Mouse (Mus musculus) kidney, adult 2 months (tissue): Measurements from ENCODE around the gene Slc22a21. TPM values are rescaled to one million over a fixed set of nuclear protein-coding genes. Genes with fewer than 3 reads are reported as not detected.

Source experiments
- DNase-seq: peaks from one replicate; pipeline ENCODE4 v3.0.0; 2021
- H3K27ac ChIP-seq: fragments of 200-500 bp; 2 replicates; pipeline ENCODE4 v1.5.1; 2012; ENCODE audit warnings: low read depth, low read length, control low read depth, inconsistent platforms; ENCODE audit not compliant: insufficient read depth
- H3K27me3 ChIP-seq: fragments of 200-500 bp; replicated peaks from 2 replicates; pipeline ENCODE4 v1.6.1; 2012; ENCODE audit warnings: mild to moderate bottlenecking, moderate library complexity, low read length, inconsistent platforms; ENCODE audit not compliant: control insufficient read depth, insufficient read depth
- H3K36me3 ChIP-seq: fragments of 200-500 bp; 2 replicates; pipeline ENCODE4 v1.6.1; 2012; ENCODE audit warnings: mild to moderate bottlenecking, moderate library complexity, low read length, inconsistent platforms; ENCODE audit not compliant: control insufficient read depth, insufficient read depth
- H3K4me1 ChIP-seq: fragments of 200-500 bp; 2 replicates; pipeline ENCODE4 v1.6.1; 2011; ENCODE audit warnings: low read length; ENCODE audit not compliant: control insufficient read depth, insufficient read depth
- H3K4me3 ChIP-seq: fragments of 200-500 bp; 2 replicates; pipeline ENCODE4 v1.5.1; 2011; ENCODE audit warnings: mild to moderate bottlenecking, low read depth, low read length, control low read depth; ENCODE audit not compliant: insufficient read depth
- CTCF ChIP-seq: fragments of 200-500 bp; conservative IDR thresholded peaks from 2 replicates; pipeline ENCODE4 v1.5.1; 2011; ENCODE audit warnings: low read depth, mild to moderate bottlenecking, control low read depth, low read length, moderate library complexity, mixed read lengths; ENCODE audit not compliant: insufficient read depth, insufficient read length
- POLR2A ChIP-seq: fragments of 200-500 bp; IDR thresholded peaks from one replicate; pipeline ENCODE4 v1.6.1; 2011; ENCODE audit warnings: low read depth, low read length, control low read depth
- WGBS: fragments of 180-500 bp; shearing (Covaris S2); methylation state at CpG from one replicate; pipeline ENCODE4 v1.1.7; 2018; 5-methylcytosine and 5-hydroxymethylcytosine counted together
- polyA plus RNA-seq: library from polyadenylated mRNA; depleted of rRNA; stranded (reverse); fragments of >200 nt; gene quantifications from 2 replicates; pipeline ENCODE4 v1.2.3, GENCODE M21; 2012; rRNA removed

Gene Slc22a21
- 2.4 and 3.7 TPM in 2 replicates for polyA plus RNA-seq

DNA sequence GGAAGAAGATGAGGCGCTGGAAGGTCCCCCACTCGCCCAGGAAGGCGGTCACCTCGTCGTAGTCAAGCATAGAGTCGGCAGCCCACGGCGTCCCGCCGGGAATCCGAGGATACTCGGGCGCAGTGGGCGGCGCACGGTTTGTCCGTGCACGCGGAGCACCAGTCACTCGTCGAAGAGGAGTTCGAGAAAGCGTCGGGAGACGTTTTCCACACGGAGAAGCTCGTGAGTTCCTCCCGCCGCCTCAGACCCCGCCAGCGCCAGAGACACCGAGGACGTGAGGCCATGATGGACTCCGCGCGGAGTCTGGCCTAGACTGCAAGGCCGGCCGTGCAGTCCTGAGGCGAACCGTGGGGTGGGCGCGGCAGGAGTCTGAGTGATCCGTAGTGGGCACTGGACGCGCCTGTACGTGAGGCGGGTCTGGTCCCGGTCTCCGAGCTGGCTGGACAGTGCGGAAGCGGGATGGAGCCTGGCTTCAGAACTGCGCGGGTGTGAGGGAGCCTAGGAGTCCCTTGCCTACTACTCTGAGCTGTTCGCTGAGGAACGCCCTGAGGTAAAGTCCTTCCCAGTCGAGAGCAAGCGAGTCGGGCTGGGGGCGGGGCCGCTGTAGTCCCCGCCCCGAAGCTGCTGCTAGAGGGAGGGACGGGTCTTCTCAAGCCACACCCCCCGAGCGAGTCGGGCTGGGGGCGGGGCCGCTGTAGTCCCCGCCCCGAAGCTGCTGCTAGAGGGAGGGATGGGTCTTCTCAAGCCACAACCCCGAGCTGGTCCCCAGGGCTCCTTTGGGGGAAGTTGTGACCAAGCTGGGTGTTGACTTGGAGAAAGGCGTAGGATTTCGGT is at the start of gene Slc22a21:
Gene Slc22a21, minus strand, starts transcription at position 545 of the 834 bp plus-strand sequence.
- H3K27me3 ChIP-seq: no peaks in the 10 kb centered on the region
- no peaks in the 10 kb centered on the region for H3K36me3 ChIP-seq
- WGBS: 2% methylated on average over 73 of the region's 73 CpGs
- no peaks in the 10 kb centered on the region for H3K4me1 ChIP-seq
- DNase-seq: peak; percentile 87
- TF ChIP-seq POLR2A (peak; percentile 55), CTCF (no peak)
- no peak within 1 kb of the TSS for H3K27ac ChIP-seq
- H3K4me3 ChIP-seq: peak within 1 kb of the TSS; percentile 73

DNA sequence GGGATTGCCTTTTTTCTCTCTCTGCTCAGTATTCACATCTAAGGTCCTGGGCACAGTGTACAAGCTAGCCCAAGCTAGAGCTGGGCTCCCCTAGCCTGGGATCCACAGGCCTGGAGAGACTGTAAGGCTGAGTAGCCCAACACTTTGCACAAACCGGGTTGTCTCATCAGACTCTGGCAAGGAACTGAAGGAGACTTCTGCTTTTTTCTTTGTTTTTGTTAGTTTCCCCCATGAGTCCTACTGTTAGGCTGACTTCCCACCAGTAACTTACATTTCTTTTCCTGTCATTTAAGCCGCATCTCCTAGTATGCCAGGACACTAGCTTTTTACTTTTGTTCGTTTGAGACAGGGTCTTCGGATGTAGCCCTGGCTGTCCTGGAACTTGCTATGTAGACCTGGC is 48.9 kb upstream of the Slc22a21 start:
- peak overlapping the region; percentile 74 for H3K4me3 ChIP-seq
- peak overlapping the region; percentile 97 for H3K27ac ChIP-seq
- WGBS: 74% methylated on average over 4 of the region's 4 CpGs
- no peak for DNase-seq
- TF ChIP-seq POLR2A: no peak
- TF ChIP-seq CTCF: no peak
- H3K36me3 ChIP-seq: no peaks in the 10 kb centered on the region
- no peaks in the 10 kb centered on the region for H3K27me3 ChIP-seq
- peaks cover 17% of the 10 kb centered on the region for H3K4me1 ChIP-seq

- Histone ChIP-seq H3K4me3 (peak within 1 kb of the TSS; percentile 74), H3K4me1 (peaks cover 17% of the 10 kb centered on the region), H3K27ac (peak within 1 kb of the TSS; percentile 97), H3K36me3 (no peaks in the 10 kb centered on the region), H3K27me3 (no peaks in the 10 kb centered on the region)
- WGBS: 2% methylated on average over 61 of the region's 61 CpGs
- peak; percentile 96 for DNase-seq
- TF ChIP-seq CTCF (peak; percentile 37; the same call in 1 of the 2 replicates), POLR2A (no peak)
Observed at GRCm38 (mm10) chr11:54028044-54028951, 48.2 kb upstream of the Slc22a21 start, which contains the start of gene Slc22a4. Gene Slc22a4, minus strand, starts transcription at chr11:54028090.

GRCm38 (mm10) chr11:54027131-54028043 is 47.3 kb upstream of the Slc22a21 start:
- Histone ChIP-seq H3K27ac (peak overlapping the region; percentile 61; the same call in 1 of the 2 replicates), H3K27me3 (no peaks in the 10 kb centered on the region), H3K36me3 (no peaks in the 10 kb centered on the region), H3K4me1 (peaks cover 27% of the 10 kb centered on the region), H3K4me3 (peak overlapping the region; percentile 74)
- WGBS: 18% methylated on average over 31 of the region's 31 CpGs
- TF ChIP-seq CTCF (no peak), POLR2A (no peak)
- no peak for DNase-seq

- peaks cover 32% of the 10 kb centered on the region for H3K4me1 ChIP-seq
- WGBS: 54% methylated on average over 1 of the region's 1 CpGs
- H3K27me3 ChIP-seq: no peaks in the 10 kb centered on the region
- peak overlapping the region; percentile 61; the same call in 1 of the 2 replicates for H3K27ac ChIP-seq
- peak overlapping the region; percentile 74 for H3K4me3 ChIP-seq
- DNase-seq: no peak
- H3K36me3 ChIP-seq: no peaks in the 10 kb centered on the region
- TF ChIP-seq CTCF: no peak
- TF ChIP-seq POLR2A: no peak
Observed at GRCm38 (mm10) chr11:54026491-54027041, 46.4 kb upstream of the Slc22a21 start.

DNA sequence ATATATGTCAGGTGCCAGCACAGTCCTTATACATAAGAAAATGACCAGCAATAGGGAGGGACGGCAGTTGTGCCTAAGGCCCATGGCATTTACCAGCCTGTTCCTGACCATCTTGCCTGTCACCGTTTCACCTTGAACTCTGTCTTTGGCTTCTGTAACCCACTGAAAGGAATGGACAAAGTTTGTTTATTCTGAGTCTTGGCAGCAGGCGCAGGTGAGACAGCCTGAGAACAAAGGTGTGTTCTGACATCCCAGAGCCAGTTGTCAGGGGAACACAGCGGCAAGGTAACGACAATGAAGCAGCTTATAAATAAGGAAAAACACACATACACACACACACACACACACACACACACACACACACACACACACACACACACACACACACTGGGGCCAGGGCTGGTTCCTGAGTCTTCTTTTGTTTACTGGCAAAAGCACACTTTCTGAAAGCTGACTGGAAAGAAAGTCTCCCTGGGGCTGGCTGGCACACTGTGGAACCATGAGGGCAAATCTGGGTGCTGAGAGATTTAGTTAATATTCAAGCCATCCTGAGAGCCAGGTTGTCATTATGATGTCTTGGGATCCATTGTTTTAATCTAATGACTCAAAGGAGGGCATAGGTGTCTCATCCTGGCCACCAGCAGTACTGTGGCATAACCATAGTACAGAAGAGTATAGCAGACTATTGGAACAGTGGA is 41.4 kb upstream of the Slc22a21 start:
- 51% methylated on average over 5 of the region's 5 CpGs for WGBS
- Histone ChIP-seq H3K4me1 (peaks cover 31% of the 10 kb centered on the region), H3K27ac (peak overlapping the region; percentile 81), H3K4me3 (no peak overlapping the region), H3K27me3 (no peaks in the 10 kb centered on the region), H3K36me3 (no peaks in the 10 kb centered on the region)
- no peak for TF ChIP-seq CTCF
- no peak for TF ChIP-seq POLR2A
- peak; percentile 78 for DNase-seq
